Mouse (Mus musculus): Measurements from ENCODE around the gene Ppp1r14a. TPM values are rescaled to one million over a fixed set of nuclear protein-coding genes. Genes with fewer than 3 reads are reported as not detected.
A peak's percentile ranks its signal among the peaks of the same experiment; 100 is the strongest.

Gene Ppp1r14a
- polyA plus RNA-seq, 1 experiment from 2014 or later: 10.1 TPM

- peak overlapping the region; percentile 76 for H3K9ac ChIP-seq
- peak overlapping the region; percentile 62 for H3K4me3 ChIP-seq
- peaks cover 20% of the 10 kb centered on the region; the same call in 1 of the 2 replicates for H3K27me3 ChIP-seq
- 26% methylated on average over 9 of the region's 9 CpGs for WGBS
- H3K4me2 ChIP-seq: peak overlapping the region; percentile 97
- no peak overlapping the region for H3K27ac ChIP-seq
- H3K4me1 ChIP-seq: peaks cover 61% of the 10 kb centered on the region
- ATAC-seq (ENCODE audit: insufficient number of reproducible peaks, insufficient read depth, low FRiP score, low TSS enrichment, low read depth): no peak
- no peaks in the 10 kb centered on the region for H3K36me3 ChIP-seq
- H3K9me3 ChIP-seq: no peaks in the 10 kb centered on the region
Observed at GRCm38 (mm10) chr7:29305263-29305988, 16.3 kb downstream of the Ppp1r14a start.

GRCm38 (mm10) chr7:29306108-29306507 lies 17.0 kb downstream of the Ppp1r14a start:
- Histone ChIP-seq H3K27ac (no peak overlapping the region), H3K4me2 (peak overlapping the region; percentile 97), H3K36me3 (peaks cover 1% of the 10 kb centered on the region), H3K9ac (0 out of 2 replicates have a peak overlapping the region, but pooled peaks have one; percentile 11), H3K9me3 (no peaks in the 10 kb centered on the region), H3K27me3 (peaks cover 20% of the 10 kb centered on the region; the same call in 1 of the 2 replicates), H3K4me1 (peaks cover 61% of the 10 kb centered on the region), H3K4me3 (no peak overlapping the region)
- WGBS: 41% methylated on average over 7 of the region's 7 CpGs
- no peak for ATAC-seq (ENCODE audit: insufficient number of reproducible peaks, insufficient read depth, low FRiP score, low TSS enrichment, low read depth)

- H3K27ac ChIP-seq: no peak overlapping the region
- no peak overlapping the region for H3K4me3 ChIP-seq
- H3K36me3 ChIP-seq: peaks cover 6% of the 10 kb centered on the region
- 25% methylated on average over 7 of the region's 7 CpGs for WGBS
- H3K4me2 ChIP-seq: peak overlapping the region; percentile 95
- ATAC-seq (ENCODE audit: insufficient number of reproducible peaks, insufficient read depth, low FRiP score, low TSS enrichment, low read depth): no peak
- no peaks in the 10 kb centered on the region for H3K9me3 ChIP-seq
- H3K27me3 ChIP-seq: peaks cover 20% of the 10 kb centered on the region; the same call in 1 of the 2 replicates
- peaks cover 61% of the 10 kb centered on the region for H3K4me1 ChIP-seq
- no peak overlapping the region for H3K9ac ChIP-seq
Observed at GRCm38 (mm10) chr7:29306619-29307018, 17.5 kb downstream of the Ppp1r14a start.

GRCm38 (mm10) chr7:29307350-29308104 lies 18.4 kb downstream of the Ppp1r14a start:
- Histone ChIP-seq H3K9me3 (no peaks in the 10 kb centered on the region), H3K4me2 (peak overlapping the region; percentile 95), H3K9ac (peak overlapping the region; percentile 70), H3K27ac (0 out of 2 replicates have a peak overlapping the region, but pooled peaks have one; percentile 39), H3K36me3 (peaks cover 10% of the 10 kb centered on the region), H3K4me1 (peaks cover 63% of the 10 kb centered on the region), H3K27me3 (peaks cover 20% of the 10 kb centered on the region; the same call in 1 of the 2 replicates), H3K4me3 (peak overlapping the region; percentile 62)
- WGBS: under 1% methylated on average over 42 of the region's 42 CpGs
- ATAC-seq (ENCODE audit: insufficient number of reproducible peaks, insufficient read depth, low FRiP score, low TSS enrichment, low read depth): peak; percentile 76

GRCm38 (mm10) chr7:29309221-29309721 lies 20.2 kb downstream of the Ppp1r14a start:
- Histone ChIP-seq H3K9me3 (no peaks in the 10 kb centered on the region), H3K4me1 (peaks cover 71% of the 10 kb centered on the region), H3K9ac (peak overlapping the region; percentile 79), H3K4me2 (peak overlapping the region; percentile 95), H3K4me3 (peak overlapping the region; percentile 62), H3K27ac (peak overlapping the region; percentile 64), H3K27me3 (peaks cover 15% of the 10 kb centered on the region; the same call in 1 of the 2 replicates), H3K36me3 (peaks cover 19% of the 10 kb centered on the region)
- ATAC-seq (ENCODE audit: insufficient number of reproducible peaks, insufficient read depth, low FRiP score, low TSS enrichment, low read depth): no peak
- 1% methylated on average over 36 of the region's 36 CpGs for WGBS

- H3K9ac ChIP-seq: peak overlapping the region; percentile 79
- H3K4me2 ChIP-seq: peak overlapping the region; percentile 95
- no peaks in the 10 kb centered on the region for H3K9me3 ChIP-seq
- H3K27me3 ChIP-seq: peaks cover 15% of the 10 kb centered on the region; the same call in 1 of the 2 replicates
- peaks cover 19% of the 10 kb centered on the region for H3K36me3 ChIP-seq
- WGBS: 7% methylated on average over 5 of the region's 5 CpGs
- H3K4me1 ChIP-seq: peaks cover 71% of the 10 kb centered on the region
- peak overlapping the region; percentile 62 for H3K4me3 ChIP-seq
- peak overlapping the region; percentile 64; the same call in 1 of the 2 replicates for H3K27ac ChIP-seq
- no peak for ATAC-seq (ENCODE audit: insufficient number of reproducible peaks, insufficient read depth, low FRiP score, low TSS enrichment, low read depth)
Observed at GRCm38 (mm10) chr7:29309749-29310148, 20.6 kb downstream of the Ppp1r14a start.

- H3K9ac ChIP-seq: no peak overlapping the region
- no peak for ATAC-seq (ENCODE audit: insufficient number of reproducible peaks, insufficient read depth, low FRiP score, low TSS enrichment, low read depth)
- H3K27ac ChIP-seq: no peak overlapping the region; the same call in 1 of the 2 replicates
- H3K36me3 ChIP-seq: peaks cover 19% of the 10 kb centered on the region
- H3K4me3 ChIP-seq: no peak overlapping the region
- no peaks in the 10 kb centered on the region for H3K27me3 ChIP-seq
- H3K4me1 ChIP-seq: peaks cover 75% of the 10 kb centered on the region
- H3K9me3 ChIP-seq: no peaks in the 10 kb centered on the region
- WGBS: 34% methylated on average over 9 of the region's 9 CpGs
- H3K4me2 ChIP-seq: peak overlapping the region; percentile 30; the same call in 1 of the 2 replicates
Observed at GRCm38 (mm10) chr7:29313051-29313450, 23.9 kb downstream of the Ppp1r14a start.

- Histone ChIP-seq H3K36me3 (peaks cover 19% of the 10 kb centered on the region), H3K27ac (peak overlapping the region; percentile 95), H3K4me2 (peak overlapping the region; percentile 20; the same call in 1 of the 2 replicates), H3K9ac (0 out of 2 replicates have a peak overlapping the region, but pooled peaks have one; percentile 36), H3K27me3 (no peaks in the 10 kb centered on the region), H3K4me1 (peaks cover 75% of the 10 kb centered on the region), H3K9me3 (no peaks in the 10 kb centered on the region), H3K4me3 (no peak overlapping the region)
- no peak for ATAC-seq (ENCODE audit: insufficient number of reproducible peaks, insufficient read depth, low FRiP score, low TSS enrichment, low read depth)
- whole genome bisulfite sequencing: 44% methylated on average over 9 of the region's 9 CpGs
Observed at GRCm38 (mm10) chr7:29313572-29314261, 24.6 kb downstream of the Ppp1r14a start.

- Histone ChIP-seq H3K4me1 (peaks cover 76% of the 10 kb centered on the region), H3K4me3 (no peak overlapping the region), H3K27ac (peak overlapping the region; percentile 95), H3K27me3 (no peaks in the 10 kb centered on the region), H3K9me3 (no peaks in the 10 kb centered on the region), H3K9ac (no peak overlapping the region), H3K4me2 (0 out of 2 replicates have a peak overlapping the region, but pooled peaks have one; percentile 20), H3K36me3 (peaks cover 19% of the 10 kb centered on the region)
- no peak for ATAC-seq (ENCODE audit: insufficient number of reproducible peaks, insufficient read depth, low FRiP score, low TSS enrichment, low read depth)
- WGBS: 71% methylated on average over 13 of the region's 13 CpGs
Observed at GRCm38 (mm10) chr7:29314844-29315628, 25.9 kb downstream of the Ppp1r14a start.

GRCm38 (mm10) chr7:29316137-29316734 lies 27.1 kb downstream of the Ppp1r14a start:
- H3K36me3 ChIP-seq: peaks cover 16% of the 10 kb centered on the region
- 60% methylated on average over 17 of the region's 17 CpGs for WGBS
- peaks cover 84% of the 10 kb centered on the region for H3K4me1 ChIP-seq
- no peak for ATAC-seq (ENCODE audit: insufficient number of reproducible peaks, insufficient read depth, low FRiP score, low TSS enrichment, low read depth)
- no peak overlapping the region for H3K4me3 ChIP-seq
- peak overlapping the region; percentile 32; the same call in 1 of the 2 replicates for H3K9ac ChIP-seq
- H3K27ac ChIP-seq: peak overlapping the region; percentile 95
- H3K9me3 ChIP-seq: no peaks in the 10 kb centered on the region
- no peaks in the 10 kb centered on the region for H3K27me3 ChIP-seq
- H3K4me2 ChIP-seq: peak overlapping the region; percentile 59; the same call in 1 of the 2 replicates

All from embryonic facial prominence, embryonic 13.5 days (tissue).